Mouse (Mus musculus): ENCODE results near the gene Ninj1. TPM values are rescaled to one million over a fixed set of nuclear protein-coding genes. Genes with fewer than 3 reads are reported as not detected.

Gene Ninj1
- total RNA-seq, 2 experiments from 2014 or later: 101 to 109 TPM

DNA sequence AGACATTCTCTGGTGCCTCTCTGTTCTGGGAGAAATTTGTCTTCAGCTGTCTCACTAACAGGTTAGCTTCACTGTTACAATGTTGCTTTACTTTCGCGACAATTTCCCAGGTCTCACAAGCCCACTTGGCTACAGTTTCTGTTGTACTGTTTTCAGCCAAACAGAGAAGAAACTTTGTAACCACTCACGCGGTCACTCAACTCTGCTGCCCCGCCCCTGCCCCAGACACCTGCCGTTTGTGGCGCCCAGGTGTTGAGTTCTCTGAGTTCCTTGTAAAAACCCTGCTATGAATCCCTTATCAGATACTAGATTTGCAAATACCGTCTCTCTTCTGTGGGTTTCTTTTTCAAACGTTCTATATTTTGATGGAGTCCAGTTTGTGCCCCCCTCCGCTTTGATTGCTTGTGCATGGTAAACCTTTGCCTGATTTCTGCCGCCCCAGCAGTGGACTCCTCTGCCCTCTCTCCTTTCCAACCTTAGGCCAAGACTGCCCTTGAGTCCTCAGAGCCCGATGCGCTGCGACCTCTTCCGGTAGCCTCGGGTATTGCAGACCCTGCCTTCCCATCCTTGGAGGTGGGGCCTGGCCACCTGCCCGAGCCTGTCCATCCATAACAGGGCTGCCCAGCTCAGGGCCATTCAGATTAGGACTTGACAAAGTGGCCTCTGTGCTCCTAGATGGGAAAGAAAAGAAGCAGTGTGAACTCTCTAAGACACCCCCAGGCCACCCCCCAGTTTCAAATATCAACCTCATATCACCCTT lies 17.7 kb upstream of the Ninj1 start:
- peak; percentile 63 for DNase-seq (ENCODE audit: low spot score)
- intact Hi-C loops (cut with DNase I): loop anchor here (5.0 kb wide), 2 partner anchors 357 to 512 kb away; no protein-coding TSS in a partner anchor

DNA sequence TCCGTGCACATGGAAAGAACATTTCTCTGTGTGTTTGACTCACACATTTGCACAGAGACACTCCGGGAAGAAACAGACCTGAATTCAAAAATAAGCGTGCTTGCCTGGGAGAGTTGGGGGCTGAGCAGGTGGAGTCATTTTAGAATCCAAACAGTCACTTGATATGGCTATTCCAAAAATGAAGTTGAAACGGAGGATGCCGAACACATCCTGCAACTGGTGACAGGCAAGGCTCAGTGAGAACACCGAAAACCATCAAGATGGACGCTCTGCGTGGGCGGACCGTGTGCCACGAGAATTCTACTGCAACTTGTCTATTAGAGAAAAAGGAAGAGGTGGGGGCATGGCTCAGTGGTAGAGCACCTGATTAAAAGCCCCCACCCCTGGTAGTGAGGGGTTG lies 16.7 kb upstream of the Ninj1 start:
- no peak for DNase-seq (ENCODE audit: low spot score)

DNA sequence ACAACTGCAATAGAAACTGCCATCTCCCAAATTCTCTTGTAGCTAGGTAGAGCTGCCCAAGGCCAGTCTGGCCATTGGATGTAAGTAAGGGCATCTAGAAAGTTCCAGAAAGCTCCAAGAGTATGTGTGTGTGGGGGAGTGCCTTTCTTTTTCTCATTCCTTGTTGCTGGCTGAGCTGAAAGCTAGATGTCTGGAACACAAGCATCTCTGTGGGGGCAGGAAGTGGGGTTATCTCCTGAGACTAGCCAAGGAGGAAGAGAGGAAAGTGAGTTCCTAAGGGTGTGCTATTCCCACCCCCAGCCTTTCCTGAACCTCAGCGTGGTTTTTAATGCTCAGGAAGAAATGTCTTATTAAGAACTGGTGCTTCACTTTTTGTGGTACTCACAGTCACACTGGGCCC lies 15.6 kb upstream of the Ninj1 start:
- intact Hi-C loops (cut with DNase I): loop anchor here (2.0 to 5.0 kb wide), 4 partner anchors 33 to 514 kb away; no protein-coding TSS in a partner anchor
- no peak for DNase-seq (ENCODE audit: low spot score)

More for the DNA sequence above, 16.7 kb upstream of the Ninj1 start:
- intact Hi-C loops (cut with DNase I): loop anchor here (5.0 kb wide), 2 partner anchors 358 to 513 kb away; no protein-coding TSS in a partner anchor

DNA sequence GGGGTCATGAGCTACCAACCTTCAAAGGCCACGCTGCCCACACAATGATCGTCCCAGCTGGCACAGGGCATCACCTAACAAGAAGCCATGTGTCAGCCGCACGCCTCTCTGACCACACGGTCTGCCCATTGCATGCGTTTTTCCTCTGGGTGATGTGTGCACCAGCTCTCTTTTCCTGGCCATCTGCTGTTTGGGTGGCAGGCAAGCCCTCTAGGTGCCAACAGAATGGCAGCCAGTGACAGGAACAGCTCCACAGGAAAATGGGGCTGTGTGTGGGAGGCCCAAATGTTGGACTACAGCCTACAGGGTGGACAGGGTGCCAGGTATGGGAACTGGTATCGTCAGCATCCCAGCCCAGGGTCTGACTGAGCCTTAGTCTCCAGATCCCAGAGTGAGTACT lies 14.9 kb upstream of the Ninj1 start:
- intact Hi-C loops (cut with DNase I): loop anchor here (2.0 to 5.0 kb wide), 4 partner anchors 32 to 515 kb away; no protein-coding TSS in a partner anchor

DNA sequence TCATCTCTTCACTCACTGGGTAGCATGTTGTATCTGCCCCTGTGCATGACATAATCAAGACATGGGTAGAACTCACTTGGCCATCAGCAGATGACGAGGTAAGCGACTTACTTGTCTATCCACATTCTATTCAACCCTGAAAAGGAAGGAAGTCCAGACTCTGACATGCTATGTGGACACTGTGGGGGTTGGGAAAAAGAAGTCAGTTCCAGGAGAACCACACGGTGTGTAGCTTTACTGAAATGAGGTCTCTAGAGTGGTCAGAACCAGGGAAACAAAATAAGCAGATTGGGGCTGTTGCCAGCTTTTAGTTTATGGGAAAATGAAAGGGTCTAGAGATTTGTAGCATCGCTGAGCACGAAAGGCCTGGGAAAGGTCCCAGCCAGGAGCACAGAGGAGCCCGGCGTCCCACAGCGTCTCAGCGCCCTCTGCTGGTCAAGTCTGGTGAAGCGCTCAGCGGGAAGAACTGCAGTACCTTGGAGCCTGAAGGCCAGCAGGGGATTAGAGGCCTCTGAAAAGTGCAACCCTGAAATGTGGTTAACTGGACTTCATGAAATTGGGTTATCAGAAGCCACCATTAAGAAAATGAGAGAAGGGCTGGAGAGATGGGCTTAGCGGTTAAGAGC lies 14.2 kb upstream of the Ninj1 start:
- peak; percentile 70 for DNase-seq (ENCODE audit: low spot score)
- intact Hi-C loops (cut with DNase I): loop anchor here (2.0 to 5.0 kb wide), 4 partner anchors 32 to 516 kb away; no protein-coding TSS in a partner anchor

More for the DNA sequence above, 14.9 kb upstream of the Ninj1 start:
- no peak for DNase-seq (ENCODE audit: low spot score)

DNA sequence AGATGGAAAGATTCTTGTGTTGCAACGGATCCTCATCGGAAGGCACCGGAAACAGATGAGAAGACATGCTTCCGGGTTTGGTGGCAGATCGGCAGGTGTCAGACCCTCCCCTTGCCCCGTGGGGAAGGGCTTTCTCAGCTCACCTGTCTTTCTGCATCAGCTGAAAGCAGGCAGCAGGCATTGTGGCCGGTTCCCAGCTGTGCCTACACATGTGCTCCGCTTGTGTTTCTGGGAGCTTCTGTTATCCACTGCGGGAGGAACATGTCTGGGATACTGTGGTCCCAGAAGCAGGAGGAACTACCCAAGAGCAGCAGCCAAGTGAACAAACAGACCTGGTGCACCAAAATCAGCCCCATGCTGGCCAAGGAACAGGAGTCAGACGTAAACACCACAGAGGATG lies 11.8 kb upstream of the Ninj1 start:
- no peak for DNase-seq (ENCODE audit: low spot score)
- intact Hi-C loops (cut with DNase I): no loop called here

DNA sequence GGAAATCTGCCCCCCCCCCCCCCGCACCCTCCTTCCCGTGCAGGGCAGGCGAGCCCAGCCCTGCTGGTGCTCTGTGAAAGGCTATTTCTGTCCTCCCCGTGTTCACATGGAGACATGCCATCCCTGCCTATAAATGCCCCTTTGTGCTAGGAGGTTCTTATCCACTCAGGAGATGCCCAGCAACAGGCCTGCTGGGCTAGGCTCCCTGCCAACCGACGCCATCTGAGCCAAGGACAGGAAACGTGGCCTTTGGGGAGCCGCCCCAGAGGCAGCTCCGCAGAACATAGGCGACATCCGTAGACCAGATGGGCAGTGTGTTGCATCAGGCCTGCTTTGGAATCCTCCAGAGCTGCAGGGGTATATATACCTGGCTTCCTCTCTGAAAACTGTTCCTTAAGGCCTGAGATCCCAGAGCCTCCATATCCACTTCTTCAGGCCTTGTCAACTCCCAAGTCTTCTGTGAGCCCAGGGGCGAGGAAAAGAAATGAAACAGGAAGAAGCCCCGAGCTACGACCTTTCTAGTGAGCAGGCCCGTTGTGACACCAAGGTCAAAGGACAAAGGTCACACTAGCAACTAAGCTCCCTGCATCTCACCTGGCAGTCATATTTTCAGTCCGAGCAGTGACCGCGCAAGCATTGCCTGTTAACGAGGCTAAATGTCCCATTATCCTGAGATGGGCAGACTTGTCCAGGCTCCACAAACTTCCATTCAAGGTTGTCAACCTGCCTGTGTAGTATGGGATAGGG lies 8.3 kb upstream of the Ninj1 start:
- DNase-seq (ENCODE audit: low spot score): peak; percentile 61
- intact Hi-C loops (cut with DNase I): no loop called here

DNA sequence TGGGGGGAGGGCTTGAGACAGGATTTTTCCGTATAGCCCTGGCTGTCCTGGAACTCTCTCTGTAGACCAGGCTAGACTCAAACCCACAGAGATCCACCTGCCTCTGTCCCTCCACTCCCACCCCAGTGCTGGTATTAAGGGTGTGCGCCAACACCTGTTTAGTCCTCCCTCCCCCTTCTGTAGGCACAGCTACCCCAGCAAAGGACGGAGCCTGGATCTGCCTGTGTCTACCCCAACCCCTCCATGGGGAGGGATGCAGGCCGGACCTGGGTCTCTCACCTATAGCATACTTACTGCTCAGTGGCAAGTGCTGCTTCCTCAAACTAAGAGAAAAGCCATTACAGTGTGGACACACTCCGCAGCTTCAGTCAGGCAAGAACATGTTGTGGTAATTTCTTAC lies 7.0 kb upstream of the Ninj1 start:
- DNase-seq (ENCODE audit: low spot score): no peak

DNA sequence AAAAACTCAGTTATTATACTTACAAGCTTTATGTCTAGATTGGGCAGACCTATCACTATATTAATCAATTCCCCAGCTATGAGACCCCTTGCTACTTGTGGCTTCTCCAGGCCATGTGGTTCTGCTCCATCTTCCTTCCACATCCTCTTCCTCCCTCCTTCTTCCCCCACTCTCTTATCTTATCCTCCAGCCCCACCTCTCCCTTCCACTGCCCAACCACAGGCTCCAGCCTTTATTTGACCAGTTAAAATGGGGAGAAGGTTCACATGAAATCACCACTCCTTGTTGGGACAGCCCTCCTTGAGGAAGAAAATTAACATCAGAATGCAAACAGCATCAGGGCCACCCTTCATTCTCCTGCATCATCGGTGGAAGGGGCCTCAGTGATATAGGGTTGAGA lies 6.6 kb upstream of the Ninj1 start:
- DNase-seq (ENCODE audit: low spot score): no peak
- intact Hi-C loops (cut with DNase I): no loop called here

More for the DNA sequence above, 7.0 kb upstream of the Ninj1 start:
- intact Hi-C loops (cut with DNase I): no loop called here

DNA sequence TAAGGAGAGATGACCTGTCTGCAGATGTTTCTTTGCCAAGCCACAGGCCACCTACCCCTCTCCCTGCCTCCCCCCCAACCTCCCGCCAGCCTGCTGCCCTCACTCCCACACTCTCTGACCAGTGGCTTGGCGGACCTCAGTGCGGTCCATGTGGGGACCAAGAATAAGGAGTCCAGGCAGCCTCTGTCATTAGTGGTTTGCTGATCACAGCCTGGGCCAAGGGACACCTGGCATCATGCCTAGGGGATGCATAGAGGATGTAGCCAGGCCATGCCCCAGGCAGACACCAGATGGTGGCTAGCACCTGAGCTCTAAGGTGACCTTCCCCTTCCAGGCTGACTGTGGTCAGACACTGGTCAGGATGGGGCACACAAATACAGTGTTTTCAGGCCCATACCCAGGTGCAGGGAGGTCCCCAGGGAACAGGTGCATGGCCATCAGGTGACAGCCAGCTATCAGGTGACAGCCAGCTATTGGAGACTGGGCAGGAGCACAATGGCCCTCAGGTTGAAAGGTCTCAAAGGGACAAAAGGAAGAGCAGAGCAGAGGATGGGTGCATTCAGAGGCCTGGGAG lies 5.8 kb upstream of the Ninj1 start:
- no peak for DNase-seq (ENCODE audit: low spot score)
- intact Hi-C loops (cut with DNase I): no loop called here

DNA sequence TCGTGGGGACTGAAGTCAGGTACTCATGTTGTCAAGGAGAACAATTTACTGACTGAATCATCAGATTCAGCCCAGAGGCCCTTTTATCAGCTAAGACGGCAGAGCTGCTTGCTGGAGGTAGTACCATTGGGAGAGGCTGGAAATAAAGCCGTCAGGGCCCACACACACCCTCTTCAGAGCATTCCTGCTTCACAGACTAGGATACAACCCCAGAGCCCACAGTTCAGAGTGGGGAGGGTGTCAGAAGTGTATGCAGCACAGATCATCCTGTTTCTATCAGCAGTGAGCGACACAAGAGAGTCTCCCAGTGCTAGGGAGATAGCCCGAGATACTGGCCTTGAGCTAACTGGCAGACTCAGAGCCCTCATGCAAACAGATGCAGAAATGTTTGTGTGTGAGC lies 4.1 kb upstream of the Ninj1 start:
- DNase-seq (ENCODE audit: low spot score): no peak
- intact Hi-C loops (cut with DNase I): no loop called here

DNA sequence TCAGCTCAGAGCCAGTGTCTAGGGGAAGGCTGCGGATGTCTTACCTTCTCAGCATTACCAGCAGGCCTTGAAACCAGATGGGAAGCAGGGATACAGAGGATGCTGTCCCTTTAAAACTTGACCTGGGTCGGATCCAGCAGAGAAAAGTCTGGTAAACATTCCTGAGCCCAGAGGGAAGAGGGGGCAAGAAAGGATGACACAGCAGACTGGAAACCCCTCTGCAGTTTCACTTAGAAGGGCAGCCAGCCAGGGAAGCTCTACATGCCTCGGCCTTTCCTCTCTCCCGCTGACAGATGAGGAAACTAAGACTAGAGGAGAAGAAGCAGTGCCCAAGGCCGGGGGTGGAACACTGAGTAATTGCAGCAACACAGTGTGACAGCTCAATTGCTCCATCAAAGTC lies 3.6 kb upstream of the Ninj1 start:
- intact Hi-C loops (cut with DNase I): no loop called here
- DNase-seq (ENCODE audit: low spot score): no peak

DNA sequence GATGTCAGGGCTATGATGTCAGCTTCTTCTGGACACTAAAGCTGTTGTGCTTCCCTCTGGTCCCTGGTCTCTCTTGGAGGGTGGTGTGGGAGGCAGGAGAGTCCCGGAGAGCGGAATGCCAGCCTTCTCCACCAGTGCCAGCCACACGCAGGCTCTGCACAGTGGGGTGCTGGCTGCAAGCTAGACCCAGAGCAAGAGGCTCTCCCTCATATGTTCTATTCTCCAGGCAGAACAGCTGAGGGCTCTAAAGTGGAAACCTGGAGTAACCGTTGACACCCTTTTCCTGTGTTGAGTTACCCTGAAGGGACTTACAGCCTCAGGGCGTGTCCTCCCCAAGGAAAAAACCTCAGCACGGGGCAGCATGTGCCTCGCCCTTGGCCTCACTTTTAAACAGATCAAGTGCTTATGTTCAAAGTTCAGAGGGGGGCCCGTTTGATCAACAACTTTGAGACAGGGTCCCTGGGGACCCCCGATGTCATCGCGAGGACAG lies 442 bp upstream of the Ninj1 start:
- intact Hi-C loops (cut with DNase I): no loop called here
- DNase-seq (ENCODE audit: low spot score): no peak

DNA sequence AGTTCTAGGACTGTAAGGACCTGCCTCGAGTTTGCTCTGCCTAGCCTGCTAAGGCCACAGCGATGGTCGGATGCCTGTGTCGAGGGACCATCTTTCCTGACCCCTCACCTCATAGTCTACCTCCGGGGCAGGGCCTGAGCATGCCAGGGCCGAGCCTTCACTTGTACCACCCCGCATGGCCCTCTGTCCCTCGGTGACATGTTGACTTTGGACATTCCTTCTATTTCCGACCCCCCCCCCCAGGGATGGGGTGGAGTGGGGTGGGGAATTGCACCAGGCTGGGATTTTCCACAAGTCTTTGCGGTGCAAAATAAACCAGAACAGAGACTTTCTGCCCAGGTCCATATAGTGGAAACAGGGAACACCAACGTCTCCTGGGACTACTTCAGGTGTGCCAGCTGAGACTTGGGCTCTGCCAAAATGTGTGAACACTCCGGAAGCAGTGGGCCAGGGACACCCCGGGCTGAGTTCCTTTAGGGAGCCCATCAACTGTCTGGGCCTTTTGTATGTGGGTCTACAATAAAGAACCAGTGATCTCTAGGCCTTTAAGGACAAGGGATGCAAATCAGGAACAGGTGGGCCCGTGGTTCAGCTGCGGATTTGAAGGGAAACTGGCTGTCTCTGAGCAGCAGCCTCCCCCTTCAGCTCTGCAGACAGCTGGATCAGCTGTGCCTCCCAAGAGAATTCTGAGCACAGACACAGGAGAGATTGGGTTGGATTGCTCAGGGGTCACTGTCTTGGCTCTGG lies 1.1 kb downstream of the Ninj1 start:
- intact Hi-C loops (cut with DNase I): no loop called here
- no peak for DNase-seq (ENCODE audit: low spot score)

DNA sequence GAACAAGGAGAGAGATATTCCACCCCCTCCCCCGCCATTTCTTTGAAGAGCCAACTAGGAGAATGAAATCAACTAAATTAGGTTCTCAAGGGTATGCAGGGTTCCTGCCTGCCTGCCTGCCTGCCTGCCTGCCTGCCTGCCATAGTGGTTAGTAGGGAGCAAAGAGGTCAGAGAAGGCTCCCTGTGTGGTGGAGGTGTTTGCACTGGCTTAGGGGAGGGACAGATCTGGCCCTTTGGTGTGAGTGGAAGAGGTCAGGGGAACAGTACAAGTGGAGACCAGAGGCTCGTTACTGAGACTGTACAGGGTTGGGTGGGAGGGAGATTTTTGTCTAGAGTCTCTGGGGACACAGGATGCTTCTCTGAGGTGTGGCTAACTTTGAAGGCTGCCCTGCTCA lies 1.7 kb downstream of the Ninj1 start:
- intact Hi-C loops (cut with DNase I): no loop called here
- DNase-seq (ENCODE audit: low spot score): no peak

DNA sequence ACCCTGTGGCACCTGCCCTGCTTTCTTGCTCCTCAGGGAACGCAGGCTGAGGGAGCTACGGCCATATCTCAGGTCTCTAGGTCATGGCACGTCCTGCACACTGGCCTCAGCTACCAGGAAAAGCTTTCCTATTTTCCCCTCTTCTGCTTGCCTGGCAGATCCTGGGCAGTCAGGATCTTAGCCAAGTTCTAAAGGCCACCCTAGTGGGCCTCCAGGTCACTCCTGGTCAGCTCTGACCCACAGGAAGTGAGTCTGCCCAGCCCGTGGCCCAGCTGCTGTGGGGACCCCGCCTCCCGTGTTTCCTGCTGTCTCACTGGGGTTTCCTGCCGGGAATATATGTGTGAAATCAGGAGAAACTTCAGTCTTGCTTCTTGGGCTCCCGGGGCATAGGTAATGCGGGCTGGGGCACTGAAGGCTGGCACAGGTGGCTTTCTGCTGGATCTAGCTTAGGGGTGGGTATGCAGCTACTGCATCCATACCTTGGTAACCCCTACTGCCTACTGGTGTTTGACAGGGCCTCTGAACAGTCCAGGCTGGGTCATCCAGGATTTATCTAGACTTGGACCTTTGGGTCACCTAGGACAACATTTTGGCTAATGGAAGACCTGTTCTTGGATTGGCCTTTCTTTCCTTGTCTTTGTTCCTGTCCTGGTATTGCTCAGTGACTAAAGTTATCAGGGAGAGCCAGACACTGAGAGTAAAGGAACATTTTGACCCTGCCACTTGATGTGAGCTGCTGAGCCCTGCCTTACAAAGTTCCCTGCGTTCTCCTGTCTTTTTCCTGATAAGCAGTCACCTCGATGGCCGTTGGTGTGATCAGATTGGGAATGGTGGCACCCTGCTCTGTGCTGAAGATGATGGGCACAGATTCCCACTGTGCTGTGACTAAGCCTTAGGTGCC lies 2.9 kb downstream of the Ninj1 start:
- intact Hi-C loops (cut with DNase I): no loop called here
- peak; percentile 56 for DNase-seq (ENCODE audit: low spot score)

DNA sequence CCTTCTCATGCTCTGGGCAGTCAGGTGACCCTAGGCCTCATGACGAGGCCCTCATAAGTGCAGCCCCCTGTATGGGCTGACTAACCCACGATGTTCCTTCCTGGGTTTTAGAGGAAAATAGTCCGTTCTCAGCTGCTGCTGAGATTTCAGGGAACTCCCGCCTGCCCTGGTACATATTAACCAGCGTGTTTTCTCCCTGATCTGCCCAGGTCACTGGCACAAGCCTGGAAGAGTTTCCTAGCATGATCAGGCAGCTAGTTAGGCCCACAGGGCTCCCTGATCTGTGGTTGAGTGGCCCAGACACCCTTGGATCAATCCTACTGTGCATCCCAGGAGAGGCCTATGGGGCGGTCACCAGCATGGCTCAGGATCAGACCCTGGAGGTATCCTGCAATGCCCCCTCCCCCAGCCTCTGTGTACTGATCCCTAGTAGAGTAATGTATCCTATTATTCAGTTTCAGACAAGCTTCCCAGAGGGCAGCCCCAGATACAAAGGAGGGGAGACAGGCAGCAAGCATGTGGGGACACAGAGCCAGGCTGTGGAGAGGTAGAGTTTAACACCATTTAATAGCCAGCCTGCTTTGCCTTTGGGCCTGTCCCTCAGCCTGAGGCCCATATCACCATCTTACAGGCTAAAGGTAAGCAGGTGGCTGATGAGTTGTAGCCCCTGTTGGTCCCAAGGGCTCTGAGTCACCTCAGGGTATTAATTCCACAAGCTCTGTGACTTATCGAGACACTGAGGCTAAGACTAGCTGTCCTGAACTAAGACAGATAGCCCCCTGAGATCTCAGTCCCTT lies 3.8 kb downstream of the Ninj1 start:
- intact Hi-C loops (cut with DNase I): no loop called here
- DNase-seq (ENCODE audit: low spot score): no peak

DNA sequence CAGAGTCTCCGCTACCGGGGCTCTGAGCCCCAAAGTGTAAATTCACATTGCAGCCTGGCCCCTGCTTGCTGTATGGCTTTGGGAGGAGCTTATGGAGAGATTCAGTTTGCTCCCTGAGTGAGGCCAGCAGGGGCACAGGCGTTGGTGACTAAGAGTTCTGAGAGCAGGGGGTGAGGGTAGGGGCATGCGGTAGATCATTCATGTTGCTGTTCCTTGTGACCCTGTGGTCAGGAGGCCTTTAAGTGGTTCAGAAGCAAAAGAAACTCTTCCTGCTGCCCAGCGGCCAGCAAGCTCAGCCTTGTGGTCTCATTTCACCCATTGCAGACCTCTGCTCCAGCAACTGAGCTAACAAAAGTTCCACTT lies 4.4 kb downstream of the Ninj1 start:
- intact Hi-C loops (cut with DNase I): no loop called here
- DNase-seq (ENCODE audit: low spot score): no peak

Measured in heart, postnatal 25 days (tissue).